Mouse (Mus musculus) limb, embryonic 10.5 days (tissue): ENCODE data around the gene Nfib. TPM values are rescaled to one million over a fixed set of nuclear protein-coding genes. Genes with fewer than 3 reads are reported as not detected.
A peak's percentile ranks its signal among the peaks of the same experiment; 100 is the strongest.

Experiments used
- DNase-seq: peaks from one replicate; pipeline ENCODE4 v3.0.0-alpha.2; 2017; ENCODE audit warnings: low spot score
- H3K27ac ChIP-seq: fragments of 300-500 bp; sonication (generic); 2 replicates; pipeline ENCODE4 v1.5.1; 2016; ENCODE audit warnings: mild to moderate bottlenecking
- H3K27me3 ChIP-seq: fragments of 300-500 bp; sonication (generic); 2 replicates; pipeline ENCODE4 v1.6.1; 2016; ENCODE audit warnings: low read depth, mild to moderate bottlenecking; ENCODE audit not compliant: poor library complexity, severe bottlenecking
- H3K36me3 ChIP-seq: fragments of 300-500 bp; sonication (generic); 2 replicates; pipeline ENCODE4 v1.6.1; 2016; ENCODE audit warnings: mild to moderate bottlenecking, moderate library complexity
- H3K4me1 ChIP-seq: fragments of 300-500 bp; sonication (generic); 2 replicates; pipeline ENCODE4 v1.6.1; 2016
- H3K4me3 ChIP-seq: fragments of 300-500 bp; sonication (generic); 2 replicates; pipeline ENCODE4 v1.5.1; 2016; ENCODE audit warnings: mild to moderate bottlenecking, moderate library complexity
- H3K9me3 ChIP-seq: fragments of 300-500 bp; sonication (generic); replicated peaks from 2 replicates; pipeline ENCODE4 v1.6.1; 2016; ENCODE audit warnings: mild to moderate bottlenecking
- WGBS: fragments of 180-500 bp; shearing (Covaris S2); methylation state at CpG from one replicate; pipeline ENCODE4 v1.1.7; 2016; 5-methylcytosine and 5-hydroxymethylcytosine counted together
- polyA plus RNA-seq: library from polyadenylated mRNA; unstranded; fragments of >200 nt; fragmentation: Nextera tagmentation; extraction: Ambion mirVana; gene quantifications from 2 replicates; pipeline ENCODE4 v1.2.1, GENCODE M21; 2016

Nfib gene
- polyA plus RNA-seq, 1 experiment from 2014 or later, result 23.4 TPM

- DNase-seq, result no peak
- Histone ChIP-seq H3K27ac (no peak overlapping the region), H3K9me3 (no peaks in the 10 kb centered on the region), H3K36me3 (no peaks in the 10 kb centered on the region), H3K27me3 (no peaks in the 10 kb centered on the region), H3K4me1 (peaks cover 20% of the 10 kb centered on the region), H3K4me3 (no peak overlapping the region)
- 82% methylated on average over 7 of the region's 7 CpGs for WGBS
Observed at GRCm38 (mm10) chr4:82517311-82517710, 188.2 kb downstream of the Nfib start.

- DNase-seq, result no peak
- Histone ChIP-seq H3K4me3 (no peak overlapping the region), H3K27ac (no peak overlapping the region), H3K36me3 (no peaks in the 10 kb centered on the region), H3K9me3 (no peaks in the 10 kb centered on the region), H3K4me1 (peaks cover 30% of the 10 kb centered on the region), H3K27me3 (no peaks in the 10 kb centered on the region)
- WGBS, result 89% methylated on average over 6 of the region's 6 CpGs
Observed at GRCm38 (mm10) chr4:82516211-82516795, 189.2 kb downstream of the Nfib start.

GRCm38 (mm10) chr4:82514921-82515320 lies 190.6 kb downstream of the Nfib start:
- H3K27ac ChIP-seq, result no peak overlapping the region
- H3K4me1 ChIP-seq, result peaks cover 38% of the 10 kb centered on the region
- no peaks in the 10 kb centered on the region for H3K36me3 ChIP-seq
- H3K4me3 ChIP-seq, result no peak overlapping the region
- no peaks in the 10 kb centered on the region for H3K27me3 ChIP-seq
- no peak for DNase-seq
- no peaks in the 10 kb centered on the region for H3K9me3 ChIP-seq
- 93% methylated on average over 8 of the region's 8 CpGs for WGBS

DNA sequence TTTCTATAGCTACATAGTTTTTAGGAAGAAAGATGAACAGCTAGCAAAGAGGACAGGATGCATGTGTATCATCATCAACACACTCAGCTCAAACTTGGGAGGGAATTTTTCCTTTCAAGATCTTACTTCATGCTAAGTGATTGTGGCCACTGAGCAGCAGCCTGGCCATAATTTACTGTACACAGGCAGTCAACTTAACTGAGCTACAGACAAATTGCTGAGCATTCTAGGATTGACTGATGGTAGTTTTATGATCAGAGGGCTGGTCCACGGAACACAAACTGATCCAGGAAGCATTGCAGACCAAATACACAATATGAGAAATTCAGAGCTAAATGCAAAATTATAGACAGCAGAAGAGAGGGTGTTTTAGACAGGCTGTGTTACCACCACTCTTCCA lies 191.2 kb downstream of the Nfib start:
- 46% methylated on average over 1 of the region's 1 CpGs for WGBS
- Histone ChIP-seq H3K4me3 (no peak overlapping the region), H3K9me3 (no peaks in the 10 kb centered on the region), H3K4me1 (peaks cover 43% of the 10 kb centered on the region), H3K27ac (no peak overlapping the region), H3K36me3 (no peaks in the 10 kb centered on the region), H3K27me3 (no peaks in the 10 kb centered on the region)
- DNase-seq, result no peak

GRCm38 (mm10) chr4:82513426-82513750 lies 192.2 kb downstream of the Nfib start:
- H3K4me1 ChIP-seq, result peaks cover 53% of the 10 kb centered on the region
- DNase-seq, result no peak
- no peaks in the 10 kb centered on the region for H3K36me3 ChIP-seq
- peak overlapping the region; percentile 61 for H3K4me3 ChIP-seq
- H3K27ac ChIP-seq, result peak overlapping the region; percentile 96
- no peaks in the 10 kb centered on the region for H3K27me3 ChIP-seq
- 2% methylated on average over 14 of the region's 14 CpGs for WGBS
- H3K9me3 ChIP-seq, result no peaks in the 10 kb centered on the region

DNA sequence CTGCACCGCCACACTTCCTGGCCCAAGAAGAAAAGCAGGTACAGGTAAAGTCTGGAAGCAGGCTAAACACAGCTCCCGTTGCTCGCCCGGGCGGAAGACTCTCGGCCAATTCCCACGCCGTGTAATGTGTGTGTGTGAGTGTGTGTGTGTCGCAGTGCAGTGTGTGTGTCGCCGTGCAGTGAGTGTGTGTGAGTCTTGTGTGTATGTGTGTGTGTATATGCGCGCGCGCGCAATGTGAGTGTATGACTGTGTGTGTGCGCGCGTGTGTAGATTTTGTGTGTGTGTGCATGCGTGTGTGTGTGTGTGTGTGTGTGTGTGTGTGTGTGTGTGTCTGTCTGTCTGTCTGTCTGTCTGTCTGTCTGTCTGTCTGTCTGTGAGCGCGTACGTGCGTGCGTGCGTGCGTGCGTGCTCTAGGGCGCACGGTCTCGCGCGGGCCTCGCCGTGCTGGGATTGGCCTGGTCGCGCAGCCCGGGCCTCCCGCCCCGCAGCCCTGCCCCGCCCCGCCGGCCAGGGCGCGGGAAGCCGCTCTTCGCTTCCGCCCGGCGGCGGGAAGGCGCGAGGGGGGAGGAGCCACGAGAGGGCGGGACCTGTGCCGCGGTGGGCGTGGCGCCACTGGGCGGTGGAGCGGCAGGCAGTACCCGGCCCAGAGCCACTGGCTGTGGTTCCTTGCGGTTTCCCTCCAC lies 192.7 kb downstream of the Nfib start:
- WGBS, result under 1% methylated on average over 62 of the region's 63 CpGs
- H3K27ac ChIP-seq, result peak overlapping the region; percentile 96
- H3K4me3 ChIP-seq, result peak overlapping the region; percentile 61
- no peaks in the 10 kb centered on the region for H3K9me3 ChIP-seq
- peaks cover 58% of the 10 kb centered on the region for H3K4me1 ChIP-seq
- H3K27me3 ChIP-seq, result no peaks in the 10 kb centered on the region
- H3K36me3 ChIP-seq, result no peaks in the 10 kb centered on the region
- peak; percentile 96 for DNase-seq

- under 1% methylated on average over 13 of the region's 13 CpGs for WGBS
- no peak for DNase-seq
- H3K4me1 ChIP-seq, result peaks cover 63% of the 10 kb centered on the region
Observed at GRCm38 (mm10) chr4:82512335-82512734, 193.2 kb downstream of the Nfib start.

DNA sequence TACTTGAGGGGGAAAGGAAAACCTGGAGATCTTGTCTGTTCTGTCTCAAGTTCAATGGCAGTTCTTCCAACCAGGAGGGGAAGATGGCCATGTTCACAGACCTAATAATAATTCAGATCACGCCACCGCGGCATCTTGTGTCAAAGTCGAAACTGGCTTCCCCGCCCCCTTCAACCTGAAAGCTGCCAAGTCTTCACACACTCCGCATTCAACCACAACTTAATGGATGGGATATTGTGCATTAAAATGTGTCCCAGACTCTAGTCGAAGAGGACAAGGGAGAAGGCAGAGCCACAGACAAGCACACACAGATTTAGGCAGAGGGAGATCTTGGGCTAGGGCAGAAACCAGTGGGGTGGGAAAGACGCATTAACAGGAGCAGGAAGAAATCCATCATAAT lies 194.0 kb downstream of the Nfib start:
- WGBS, result 2% methylated on average over 8 of the region's 8 CpGs
- DNase-seq, result peak; percentile 64
- Histone ChIP-seq H3K4me1 (peaks cover 67% of the 10 kb centered on the region), H3K9me3 (no peaks in the 10 kb centered on the region), H3K4me3 (peak overlapping the region; percentile 61), H3K36me3 (no peaks in the 10 kb centered on the region), H3K27ac (peak overlapping the region; percentile 96), H3K27me3 (no peaks in the 10 kb centered on the region)

More at GRCm38 (mm10) chr4:82512335-82512734, 193.2 kb downstream of the Nfib start:
- H3K36me3 ChIP-seq, result no peaks in the 10 kb centered on the region
- H3K9me3 ChIP-seq, result no peaks in the 10 kb centered on the region
- H3K4me3 ChIP-seq, result peak overlapping the region; percentile 61
- H3K27me3 ChIP-seq, result no peaks in the 10 kb centered on the region
- H3K27ac ChIP-seq, result peak overlapping the region; percentile 96

DNA sequence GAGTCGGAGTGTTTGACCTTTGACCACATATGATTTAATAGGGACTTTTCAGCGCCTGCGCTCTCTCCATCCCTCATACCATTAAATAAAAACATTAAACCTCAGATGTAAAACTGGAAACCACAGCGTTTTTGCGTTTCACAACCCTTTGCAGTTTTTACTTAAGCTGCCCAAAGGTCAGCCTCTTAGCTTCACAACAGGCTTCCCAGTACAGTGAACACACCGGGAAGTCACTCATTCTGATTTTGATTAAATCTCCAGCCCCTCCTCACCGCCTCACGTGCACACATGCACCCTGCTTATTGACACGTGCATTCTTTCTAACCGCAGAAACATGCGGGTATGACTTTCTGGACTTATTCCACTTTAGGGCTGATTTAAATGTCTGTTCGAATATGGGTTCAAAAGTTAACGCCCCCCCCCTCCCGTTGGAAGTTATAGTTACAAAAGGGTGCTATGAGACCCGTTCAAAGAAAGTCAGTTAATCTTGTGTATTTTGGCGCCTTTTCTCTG lies 194.5 kb downstream of the Nfib start:
- Histone ChIP-seq H3K36me3 (no peaks in the 10 kb centered on the region), H3K9me3 (no peaks in the 10 kb centered on the region), H3K27me3 (no peaks in the 10 kb centered on the region), H3K4me1 (peaks cover 67% of the 10 kb centered on the region), H3K4me3 (peak overlapping the region; percentile 61), H3K27ac (peak overlapping the region; percentile 96)
- DNase-seq, result peak; percentile 47
- whole genome bisulfite sequencing, result 4% methylated on average over 16 of the region's 16 CpGs

DNA sequence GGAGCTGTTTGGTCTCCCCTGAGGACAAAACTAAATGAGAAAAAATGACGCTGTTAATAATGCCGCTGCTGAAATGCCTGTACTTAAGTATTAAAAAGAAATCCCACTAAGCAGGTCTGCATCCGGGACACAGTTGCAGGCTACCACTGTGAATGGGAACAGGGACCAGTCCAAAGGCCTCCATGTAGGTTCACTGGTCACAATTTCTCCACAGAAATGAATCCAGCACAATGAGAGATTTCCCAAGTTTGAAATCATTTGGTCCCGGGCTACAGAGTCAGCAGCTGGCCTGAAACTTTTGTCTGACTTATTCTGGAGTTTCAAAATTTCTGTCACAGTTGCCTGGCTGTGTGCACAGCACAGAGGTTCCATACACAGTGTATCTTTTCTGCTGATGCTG lies 195.8 kb downstream of the Nfib start:
- Histone ChIP-seq H3K27ac (peak overlapping the region; percentile 31; the same call in 1 of the 2 replicates), H3K4me1 (peaks cover 67% of the 10 kb centered on the region), H3K27me3 (no peaks in the 10 kb centered on the region), H3K4me3 (no peak overlapping the region), H3K36me3 (no peaks in the 10 kb centered on the region), H3K9me3 (no peaks in the 10 kb centered on the region)
- WGBS, result 32% methylated on average over 4 of the region's 4 CpGs
- DNase-seq, result no peak

DNA sequence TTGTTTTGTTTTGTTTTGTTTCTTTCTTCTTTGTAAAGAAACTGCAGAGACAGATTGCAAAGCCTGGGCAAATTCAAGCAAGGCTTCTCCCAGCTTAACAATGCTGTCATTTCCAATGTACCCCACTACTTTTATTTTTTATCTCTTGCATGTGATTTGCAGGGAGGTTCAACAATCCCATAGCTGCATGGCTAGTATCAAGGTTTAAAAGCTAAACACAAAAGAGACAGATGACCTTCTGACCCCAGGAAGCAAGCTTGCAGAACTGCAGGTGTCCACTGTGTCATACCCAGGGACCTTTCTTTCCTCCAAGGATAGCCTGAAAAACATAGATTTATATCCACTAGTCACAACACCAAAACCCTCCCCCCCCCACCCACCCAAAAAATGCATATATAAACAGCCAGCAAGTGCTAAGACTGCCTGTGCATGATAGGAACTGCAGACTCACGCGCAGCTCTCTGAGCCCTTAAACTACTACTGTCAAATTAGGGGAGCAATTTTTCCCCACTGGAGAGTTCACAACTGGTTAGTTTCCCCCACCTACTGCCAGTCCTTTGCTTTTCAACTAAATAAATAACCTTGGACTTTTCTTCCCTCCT lies 196.3 kb downstream of the Nfib start:
- Histone ChIP-seq H3K4me3 (no peak overlapping the region), H3K27ac (peak overlapping the region; percentile 31; the same call in 1 of the 2 replicates), H3K36me3 (no peaks in the 10 kb centered on the region), H3K27me3 (no peaks in the 10 kb centered on the region), H3K9me3 (no peaks in the 10 kb centered on the region), H3K4me1 (peaks cover 67% of the 10 kb centered on the region)
- no peak for DNase-seq
- WGBS, result 45% methylated on average over 2 of the region's 2 CpGs

- no peaks in the 10 kb centered on the region for H3K9me3 ChIP-seq
- peak overlapping the region; percentile 100 for H3K27ac ChIP-seq
- H3K36me3 ChIP-seq, result no peaks in the 10 kb centered on the region
- DNase-seq, result no peak
- WGBS, result 10% methylated on average over 7 of the region's 7 CpGs
- H3K4me1 ChIP-seq, result peaks cover 63% of the 10 kb centered on the region
- peak overlapping the region; percentile 86 for H3K4me3 ChIP-seq
- H3K27me3 ChIP-seq, result no peaks in the 10 kb centered on the region
Observed at GRCm38 (mm10) chr4:82508281-82508687, 197.3 kb downstream of the Nfib start.
